Mouse (Mus musculus) stomach, postnatal 0 days (tissue): ENCODE measurements around the gene Hist1h3e. TPM values are rescaled to one million over a fixed set of nuclear protein-coding genes. Genes with fewer than 3 reads are reported as not detected.
"Not testable (repeated sequence)": the region's sequence is repeated elsewhere in the genome, so short reads cannot be mapped to it uniquely, and the experiment has no call there.

Source experiments
- ATAC-seq: fragments of 200-750 bp; cut with Nextera tagmentation; 2 replicates; pipeline ENCODE4 v1.8.0; 2017; ENCODE audit not compliant: low FRiP score, low TSS enrichment
- DNase-seq: peaks from one replicate; pipeline ENCODE4 v3.0.0-alpha.2; 2016; ENCODE audit warnings: low spot score
- H3K27ac ChIP-seq: fragments of 300-500 bp; sonication (generic); replicated peaks from 2 replicates; pipeline ENCODE4 v1.5.1; 2014; ENCODE audit warnings: mild to moderate bottlenecking, control low read depth
- H3K27me3 ChIP-seq: fragments of 300-500 bp; sonication (generic); 2 replicates; pipeline ENCODE4 v1.6.1; 2014; ENCODE audit warnings: low read length; ENCODE audit not compliant: control insufficient read depth, insufficient read depth
- H3K36me3 ChIP-seq: fragments of 300-500 bp; sonication (generic); 2 replicates; pipeline ENCODE4 v1.6.1; 2014; ENCODE audit warnings: low read length, mixed read lengths; ENCODE audit not compliant: control insufficient read depth, insufficient read depth
- H3K4me1 ChIP-seq: fragments of 300-500 bp; sonication (generic); replicated peaks from 2 replicates; pipeline ENCODE4 v1.6.1; 2014; ENCODE audit warnings: antibody characterized with exemption; ENCODE audit not compliant: control insufficient read depth, insufficient read depth
- H3K4me2 ChIP-seq: fragments of 300-500 bp; sonication (generic); replicated peaks from 2 replicates; pipeline ENCODE4 v1.6.1; 2014; ENCODE audit warnings: low read depth, mild to moderate bottlenecking, control low read depth, moderate library complexity
- H3K4me3 ChIP-seq: fragments of 300-500 bp; sonication (generic); 2 replicates; pipeline ENCODE4 v1.5.1; 2014; ENCODE audit warnings: low read depth, low read length, control low read depth
- H3K9ac ChIP-seq: fragments of 300-500 bp; sonication (generic); 2 replicates; pipeline ENCODE4 v1.6.1; 2014; ENCODE audit warnings: mild to moderate bottlenecking, low read length, control low read depth, mixed read lengths
- H3K9me3 ChIP-seq: fragments of 300-500 bp; sonication (generic); 2 replicates; pipeline ENCODE4 v1.6.1; 2016; ENCODE audit warnings: low read length; ENCODE audit not compliant: control insufficient read depth
- CTCF ChIP-seq: IDR thresholded peaks from 2 replicates; pipeline ENCODE4 v1.5.1; 2016; ENCODE audit warnings: antibody characterized with exemption, low read depth, mild to moderate bottlenecking, moderate library complexity
- EP300 ChIP-seq: optimal IDR thresholded peaks from 2 replicates; pipeline ENCODE3; 2016; ENCODE audit warnings: antibody characterized with exemption
- WGBS: fragments of 180-500 bp; shearing (Covaris S2); extraction: QIAGEN DNeasy Blood & Tissue Kit; methylation state at CpG from one replicate; pipeline ENCODE4 v1.1.7; 2014; 5-methylcytosine and 5-hydroxymethylcytosine counted together
- polyA plus RNA-seq: library from polyadenylated mRNA; unstranded; fragments of >200 nt; fragmentation: Nextera tagmentation; extraction: Ambion mirVana; gene quantifications from 2 replicates; pipeline ENCODE4 v1.2.1, GENCODE M21; 2015

Gene Hist1h3e
- polyA plus RNA-seq, result 1.6 and 3.3 TPM in 2 replicates

DNA sequence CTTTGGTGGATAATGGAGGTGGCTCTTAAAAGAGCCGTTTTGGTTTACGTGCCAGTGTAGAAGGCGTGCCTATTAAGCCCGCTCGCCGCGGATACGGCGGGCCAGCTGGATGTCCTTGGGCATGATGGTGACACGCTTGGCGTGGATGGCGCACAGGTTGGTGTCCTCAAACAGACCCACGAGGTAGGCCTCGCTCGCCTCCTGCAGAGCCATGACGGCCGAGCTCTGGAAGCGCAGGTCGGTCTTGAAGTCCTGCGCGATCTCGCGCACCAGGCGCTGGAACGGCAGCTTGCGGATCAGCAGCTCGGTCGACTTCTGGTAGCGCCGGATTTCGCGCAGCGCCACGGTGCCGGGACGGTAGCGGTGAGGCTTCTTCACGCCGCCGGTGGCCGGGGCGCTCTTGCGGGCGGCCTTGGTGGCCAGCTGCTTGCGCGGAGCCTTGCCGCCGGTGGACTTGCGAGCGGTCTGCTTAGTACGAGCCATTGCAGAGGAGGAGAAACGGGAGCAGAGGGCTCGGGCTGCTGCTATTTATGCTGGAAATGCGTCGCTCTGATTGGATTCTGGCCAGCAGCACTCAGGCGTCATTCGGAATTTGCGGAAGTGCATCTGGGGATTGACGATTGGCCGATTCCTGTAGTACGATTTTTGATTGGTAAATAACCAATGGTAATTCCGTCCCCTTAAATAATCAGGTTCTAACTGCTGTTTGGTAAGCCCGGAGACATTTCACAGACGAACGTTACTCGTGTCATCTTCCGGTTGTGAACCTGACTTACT is at the start of gene Hist1h3e:
Gene Hist1h3e (minus strand): TSS at position 487 of the 777 bp plus-strand sequence.
- H3K9me3 ChIP-seq, H3K4me1 ChIP-seq, H3K36me3 ChIP-seq, H3K27me3 ChIP-seq: not testable (repeated sequence)
- DNase-seq (peak; percentile 95), ATAC-seq (peak; percentile 93)
- Histone ChIP-seq H3K9ac (peak within 1 kb of the TSS; percentile 59), H3K4me2 (peak within 1 kb of the TSS; percentile 68), H3K4me3 (peak within 1 kb of the TSS; percentile 42), H3K27ac (peak within 1 kb of the TSS; percentile 97)
- TF ChIP-seq EP300, result peak; percentile 49
- WGBS, result under 1% methylated on average over 32 of the region's 67 CpGs

DNA sequence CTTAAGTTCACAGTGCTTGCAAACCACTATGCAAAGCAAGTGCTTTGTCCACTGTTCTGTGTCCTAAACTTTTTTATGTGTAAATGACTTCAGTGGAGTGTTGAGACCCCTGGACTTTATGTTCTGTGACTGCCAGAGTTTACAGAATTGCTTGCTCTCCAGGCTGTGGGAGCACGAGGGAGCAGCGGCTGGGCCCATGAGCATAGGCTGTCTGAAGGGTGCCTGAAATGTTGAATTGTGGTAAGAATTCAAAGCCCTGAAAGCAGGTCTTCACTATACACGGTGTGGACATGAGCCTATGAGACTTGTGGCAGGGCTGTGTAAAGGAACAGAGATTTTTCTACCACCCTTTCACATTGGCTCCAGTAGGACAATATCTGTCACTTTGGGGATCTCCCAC is 49.5 kb upstream of the Hist1h3e start:
- no peak overlapping the region for H3K27ac ChIP-seq
- no peak for DNase-seq
- H3K9ac ChIP-seq, result no peak overlapping the region
- no peak overlapping the region for H3K4me3 ChIP-seq
- TF ChIP-seq EP300, result no peak
- TF ChIP-seq CTCF, result no peak
- H3K4me2 ChIP-seq, result no peak overlapping the region
- H3K27me3 ChIP-seq, result no peaks in the 10 kb centered on the region
- H3K9me3 ChIP-seq, result no peaks in the 10 kb centered on the region
- ATAC-seq, result no peak
- WGBS, result 89% methylated on average over 3 of the region's 3 CpGs
- no peaks in the 10 kb centered on the region for H3K36me3 ChIP-seq
- H3K4me1 ChIP-seq, result no peaks in the 10 kb centered on the region

DNA sequence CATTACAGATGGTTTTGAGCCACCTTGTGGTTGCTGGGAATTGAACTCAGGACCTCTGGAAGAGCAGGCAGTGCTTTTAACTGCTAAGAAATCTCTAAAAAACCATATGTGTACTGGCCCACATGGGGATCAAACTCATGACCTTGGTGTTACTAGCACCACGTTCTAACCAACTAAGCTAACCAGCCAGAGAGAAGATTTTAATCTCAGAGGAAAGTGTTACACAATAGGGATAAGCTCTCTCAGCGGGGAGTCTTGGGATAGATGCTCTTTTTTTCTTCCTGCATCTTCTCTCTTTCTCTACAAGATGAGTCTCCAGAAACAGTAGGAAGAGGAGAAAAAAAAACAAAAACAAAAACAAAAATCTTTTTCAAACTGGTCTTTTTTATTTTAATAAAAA is 48.2 kb upstream of the Hist1h3e start:
- TF ChIP-seq EP300 (no peak), CTCF (no peak)
- Histone ChIP-seq H3K4me2 (no peak overlapping the region), H3K9ac (no peak overlapping the region), H3K4me3 (no peak overlapping the region), H3K36me3 (no peaks in the 10 kb centered on the region), H3K27me3 (no peaks in the 10 kb centered on the region), H3K9me3 (no peaks in the 10 kb centered on the region), H3K4me1 (no peaks in the 10 kb centered on the region), H3K27ac (no peak overlapping the region)
- ATAC-seq, result no peak
- WGBS, result 69% methylated on average over 2 of the region's 2 CpGs
- no peak for DNase-seq

DNA sequence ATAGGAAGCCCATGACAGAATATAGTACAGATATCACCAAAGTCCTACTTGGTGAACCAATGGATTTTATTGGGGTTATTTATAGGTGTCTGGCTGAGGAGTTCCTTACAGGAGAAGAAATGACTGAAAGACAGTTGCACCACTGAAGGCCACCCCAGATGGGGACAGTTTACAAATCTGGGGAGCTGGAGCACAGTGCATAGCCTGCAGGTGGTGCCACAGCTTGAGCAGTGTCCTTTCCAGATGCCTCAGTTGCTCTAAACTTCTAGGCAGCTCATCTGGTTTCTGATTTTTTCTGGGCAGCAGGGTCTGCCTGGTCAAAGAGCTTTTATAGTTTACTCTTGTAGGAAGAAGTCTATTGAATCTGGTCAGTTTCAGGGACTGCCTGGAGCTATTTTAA is 47.7 kb upstream of the Hist1h3e start:
- Histone ChIP-seq H3K4me2 (no peak overlapping the region), H3K27ac (no peak overlapping the region), H3K9me3 (no peaks in the 10 kb centered on the region), H3K9ac (no peak overlapping the region), H3K36me3 (no peaks in the 10 kb centered on the region), H3K4me1 (no peaks in the 10 kb centered on the region), H3K27me3 (no peaks in the 10 kb centered on the region), H3K4me3 (no peak overlapping the region)
- ATAC-seq (no peak), DNase-seq (no peak)
- TF ChIP-seq EP300, result no peak
- TF ChIP-seq CTCF, result no peak

DNA sequence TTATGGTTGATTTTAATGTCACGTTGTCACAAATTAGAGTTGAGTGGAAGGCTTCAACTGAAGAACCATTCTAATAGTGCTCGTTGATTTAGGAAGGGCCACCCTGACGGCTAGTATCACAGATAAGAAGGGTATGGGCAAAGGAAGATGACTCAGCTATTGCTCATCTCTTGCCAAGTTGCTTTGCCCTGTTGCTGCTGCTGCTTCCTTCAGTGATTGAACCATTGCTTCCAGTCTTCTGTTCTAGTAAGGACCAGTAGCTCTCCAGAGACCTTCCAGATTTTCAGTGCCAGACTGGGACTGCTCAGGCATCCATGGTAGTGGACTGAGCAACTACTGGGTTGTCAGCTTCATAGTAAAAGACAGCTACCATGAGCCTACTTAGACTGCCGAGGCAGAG is 47.0 kb upstream of the Hist1h3e start:
- Histone ChIP-seq H3K4me2 (no peak overlapping the region), H3K4me1 (no peaks in the 10 kb centered on the region), H3K36me3 (no peaks in the 10 kb centered on the region), H3K4me3 (no peak overlapping the region), H3K9ac (no peak overlapping the region), H3K27me3 (no peaks in the 10 kb centered on the region), H3K9me3 (no peaks in the 10 kb centered on the region), H3K27ac (no peak overlapping the region)
- ATAC-seq, result no peak
- 77% methylated on average over 4 of the region's 4 CpGs for WGBS
- TF ChIP-seq CTCF (no peak), EP300 (no peak)
- DNase-seq, result no peak

DNA sequence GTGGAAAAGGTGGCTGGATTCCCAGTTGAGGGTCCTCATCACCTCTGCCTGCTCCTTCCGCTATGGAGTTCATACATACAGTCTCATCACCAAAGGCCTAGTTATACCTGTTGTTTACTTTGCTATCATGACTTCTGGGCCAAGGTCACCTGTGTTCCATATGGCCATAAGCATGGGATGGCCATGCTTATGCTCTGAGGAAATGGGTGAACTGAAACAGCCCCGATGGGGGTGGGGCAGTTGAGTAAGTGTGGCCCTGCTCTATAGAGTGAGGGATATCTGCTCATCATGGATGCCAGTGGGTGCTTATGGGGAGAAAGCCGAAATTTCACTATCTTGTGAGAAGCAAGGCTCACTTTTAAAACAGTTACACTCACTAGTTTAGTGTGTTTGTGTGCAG is 42.9 kb upstream of the Hist1h3e start:
- H3K9ac ChIP-seq, result no peak overlapping the region
- WGBS, result 85% methylated on average over 3 of the region's 3 CpGs
- no peak overlapping the region for H3K27ac ChIP-seq
- no peak for DNase-seq
- H3K36me3 ChIP-seq, result no peaks in the 10 kb centered on the region
- no peak for ATAC-seq
- H3K27me3 ChIP-seq, result no peaks in the 10 kb centered on the region
- H3K9me3 ChIP-seq, result no peaks in the 10 kb centered on the region
- no peaks in the 10 kb centered on the region for H3K4me1 ChIP-seq
- H3K4me3 ChIP-seq, result no peak overlapping the region
- H3K4me2 ChIP-seq, result no peak overlapping the region
- TF ChIP-seq CTCF (no peak), EP300 (no peak)
